Mouse (Mus musculus): ENCODE measurements around the gene Sugct.
A peak's percentile ranks its signal among the peaks of the same experiment; 100 is the strongest.

DNA sequence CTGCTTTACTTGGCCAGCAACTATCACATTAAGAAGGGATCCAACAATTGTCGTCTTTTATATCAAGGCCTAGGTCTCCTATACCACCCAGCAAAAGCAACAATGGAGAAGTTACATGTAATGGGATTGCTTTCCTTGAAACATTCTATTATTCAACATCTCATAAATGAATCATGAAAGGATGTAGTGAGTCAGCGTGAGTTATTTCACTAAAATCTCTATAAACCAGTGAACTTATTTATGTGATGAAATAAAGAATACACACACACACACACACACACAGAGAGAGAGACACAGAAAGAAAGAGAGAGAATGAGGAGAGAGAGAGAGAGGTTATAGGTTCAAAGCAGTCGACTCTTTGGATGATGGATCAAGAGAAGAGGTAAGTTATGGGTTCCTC is 856.9 kb downstream of the Sugct start:
- no peak for TF ChIP-seq CTCF (IDR thresholded peaks at IDR 0.05; ENCODE audit: control insufficient read depth, insufficient read depth, insufficient read length)
- no peak for TF ChIP-seq MYOD1 (IDR thresholded peaks at IDR 0.05; ENCODE audit: control insufficient read depth, insufficient read length, low read depth)
- TF ChIP-seq CEBPB (IDR thresholded peaks at IDR 0.05; ENCODE audit: low read depth) = peak; percentile 22

Measured in C2C12 (cell line).